Mouse (Mus musculus) heart, embryonic 12.5 days (tissue): Measurements from ENCODE around the gene Parvb. TPM values are rescaled to one million over a fixed set of nuclear protein-coding genes. Genes with fewer than 3 reads are reported as not detected.

Experiments used
- ATAC-seq: fragments of 200-750 bp; cut with Nextera tagmentation; 2 replicates; pipeline ENCODE4 v1.8.0; 2017; ENCODE audit warnings: moderate TSS enrichment, moderate library complexity; ENCODE audit not compliant: insufficient number of reproducible peaks, low FRiP score
- H3K27ac ChIP-seq: fragments of 300-500 bp; sonication (generic); 2 replicates; pipeline ENCODE4 v1.5.1; 2016; ENCODE audit warnings: mild to moderate bottlenecking, moderate library complexity; ENCODE audit not compliant: poor library complexity, severe bottlenecking
- H3K27me3 ChIP-seq: fragments of 300-500 bp; sonication (generic); replicated peaks from 2 replicates; pipeline ENCODE4 v1.6.1; 2016; ENCODE audit warnings: mild to moderate bottlenecking, moderate library complexity
- H3K36me3 ChIP-seq: fragments of 300-500 bp; sonication (generic); 2 replicates; pipeline ENCODE4 v1.6.1; 2016; ENCODE audit warnings: mild to moderate bottlenecking, moderate library complexity
- H3K4me1 ChIP-seq: fragments of 300-500 bp; sonication (generic); replicated peaks from 2 replicates; pipeline ENCODE4 v1.6.1; 2016; ENCODE audit warnings: mild to moderate bottlenecking
- H3K4me2 ChIP-seq: fragments of 300-500 bp; sonication (generic); 2 replicates; pipeline ENCODE4 v1.6.1; 2016; ENCODE audit warnings: mild to moderate bottlenecking, moderate library complexity
- H3K4me3 ChIP-seq: fragments of 300-500 bp; sonication (generic); 2 replicates; pipeline ENCODE4 v1.5.1; 2016; ENCODE audit warnings: mild to moderate bottlenecking
- H3K9ac ChIP-seq: fragments of 300-500 bp; sonication (generic); 2 replicates; pipeline ENCODE4 v1.6.1; 2016; ENCODE audit warnings: mild to moderate bottlenecking, moderate library complexity
- H3K9me3 ChIP-seq: fragments of 300-500 bp; sonication (generic); replicated peaks from 2 replicates; pipeline ENCODE4 v1.6.1; 2016; ENCODE audit warnings: mild to moderate bottlenecking, moderate library complexity
- WGBS: fragments of 180-500 bp; shearing (Covaris S2); methylation state at CpG from one replicate; pipeline ENCODE4 v1.1.7; 2016; 5-methylcytosine and 5-hydroxymethylcytosine counted together
- polyA plus RNA-seq: library from polyadenylated mRNA; unstranded; fragments of >200 nt; fragmentation: Nextera tagmentation; extraction: Ambion mirVana; gene quantifications from 2 replicates; pipeline ENCODE4 v1.2.1, GENCODE M21; 2016

Gene Parvb
- polyA plus RNA-seq, 1 experiment from 2014 or later = 13.5 TPM

DNA sequence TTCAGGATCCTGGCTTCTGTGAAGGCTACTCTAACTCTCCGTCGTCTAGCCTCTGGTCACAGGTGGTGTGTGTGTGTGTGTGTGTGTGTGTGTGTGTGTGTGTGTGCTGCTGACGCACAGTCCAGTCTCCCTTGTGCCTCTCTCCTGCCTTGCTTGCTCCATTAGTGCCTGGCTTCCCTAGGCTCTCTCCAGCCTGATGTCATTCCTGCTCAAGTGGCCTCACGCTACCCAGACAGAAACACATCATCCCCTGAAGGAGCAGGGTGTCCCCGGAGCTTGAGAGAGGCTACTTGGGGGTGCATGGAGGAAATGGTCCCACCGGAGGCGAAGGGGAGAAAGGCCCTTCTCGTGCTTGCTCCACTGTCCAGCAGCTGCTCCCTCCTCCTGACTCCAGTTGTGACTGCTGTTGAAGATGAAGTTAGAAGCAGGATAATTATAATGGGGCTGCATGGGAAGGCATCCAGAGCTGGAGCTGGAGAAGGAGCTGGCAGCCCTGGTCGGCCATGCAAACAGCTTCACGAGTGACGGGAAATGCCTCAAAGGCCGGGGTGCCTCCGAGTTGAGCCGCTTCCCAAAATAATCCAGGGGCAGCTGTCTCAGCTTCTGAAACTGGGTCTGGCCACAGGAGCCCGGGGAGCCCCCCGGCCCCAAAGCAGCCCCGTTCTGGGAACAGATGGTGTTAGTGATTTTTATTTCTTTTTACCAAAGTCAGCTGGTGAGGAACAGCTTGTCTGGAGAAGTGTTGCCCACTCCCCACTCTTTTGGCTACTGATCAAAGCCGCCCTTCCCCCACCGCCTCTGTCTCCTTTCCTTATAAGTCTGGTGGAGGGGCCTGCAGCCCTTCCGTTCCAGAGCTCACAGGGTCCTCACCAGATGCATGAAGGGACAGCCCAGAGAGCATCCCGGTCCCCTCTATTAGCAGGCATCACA lies 120.3 kb downstream of the Parvb start:
- H3K27me3 ChIP-seq = no peaks in the 10 kb centered on the region
- H3K9me3 ChIP-seq = peaks cover 6% of the 10 kb centered on the region; the same call in 1 of the 2 replicates
- H3K9ac ChIP-seq = no peak overlapping the region
- H3K36me3 ChIP-seq = no peaks in the 10 kb centered on the region
- 49% methylated on average over 21 of the region's 21 CpGs for WGBS
- H3K4me3 ChIP-seq = no peak overlapping the region
- H3K4me1 ChIP-seq = peaks cover 19% of the 10 kb centered on the region; the same call in 1 of the 2 replicates
- ATAC-seq = no peak
- H3K27ac ChIP-seq = no peak overlapping the region
- no peak overlapping the region for H3K4me2 ChIP-seq

DNA sequence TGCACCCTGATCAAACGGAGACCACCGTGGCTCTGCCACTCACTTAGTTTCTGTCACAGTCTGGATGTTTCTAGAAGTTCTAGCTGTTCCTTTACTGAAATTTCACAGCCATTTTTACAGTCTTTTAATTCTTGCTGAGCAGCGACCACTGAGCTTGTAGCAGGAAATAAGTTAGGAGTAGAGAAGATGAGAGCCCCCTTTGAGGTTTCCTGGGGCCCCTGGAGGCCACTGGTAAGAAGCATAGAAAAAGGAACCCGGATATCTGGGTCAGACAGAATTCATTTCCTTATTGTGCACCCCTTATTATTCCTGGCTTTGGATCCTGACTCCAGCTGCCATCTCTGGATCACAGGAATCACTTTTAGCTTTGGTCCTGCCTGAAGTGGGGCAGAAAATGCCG lies 123.2 kb downstream of the Parvb start:
- 79% methylated on average over 5 of the region's 5 CpGs for WGBS
- Histone ChIP-seq H3K36me3 (no peaks in the 10 kb centered on the region), H3K9ac (no peak overlapping the region), H3K9me3 (0 out of 2 replicates have a peak, but pooled peaks cover 6% of the 10 kb centered on the region), H3K27me3 (no peaks in the 10 kb centered on the region), H3K4me1 (peaks cover 19% of the 10 kb centered on the region; the same call in 1 of the 2 replicates), H3K4me3 (no peak overlapping the region), H3K4me2 (no peak overlapping the region), H3K27ac (no peak overlapping the region)
- no peak for ATAC-seq

DNA sequence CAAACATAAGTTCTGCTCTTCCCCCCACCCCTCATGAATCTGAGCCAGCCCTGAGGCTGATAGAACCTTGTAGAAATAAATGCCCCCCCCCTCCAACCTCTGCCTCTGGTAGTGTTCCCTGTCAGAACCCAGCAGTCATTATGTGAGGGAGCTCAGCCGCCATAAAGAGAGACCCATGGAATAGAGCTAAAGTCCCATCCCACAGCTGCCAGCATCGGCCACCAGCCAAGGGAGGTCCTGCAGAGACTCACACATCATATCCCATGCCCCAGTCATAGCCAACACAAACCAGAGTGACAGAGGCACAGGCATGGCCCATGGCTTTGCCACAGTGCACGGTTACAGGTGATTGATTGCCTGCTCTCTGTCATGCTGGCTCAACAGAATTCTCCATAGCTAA lies 132.9 kb downstream of the Parvb start:
- Histone ChIP-seq H3K27me3 (no peaks in the 10 kb centered on the region), H3K4me1 (peaks cover 15% of the 10 kb centered on the region; the same call in 1 of the 2 replicates), H3K9me3 (peaks cover 23% of the 10 kb centered on the region), H3K4me2 (no peak overlapping the region), H3K4me3 (no peak overlapping the region), H3K36me3 (no peaks in the 10 kb centered on the region), H3K27ac (no peak overlapping the region), H3K9ac (no peak overlapping the region)
- 76% methylated on average over 3 of the region's 3 CpGs for WGBS
- no peak for ATAC-seq

Other genes with a start within 250 kb of the Parvb start
- gene Efcab6, start 166.7 kb upstream of the Parvb start, polyA plus RNA-seq = 0.15 TPM in 1 of 2 replicates, not detected in the other
- gene Sult4a1, start 126.3 kb upstream of the Parvb start, polyA plus RNA-seq = 0.60 and 0.80 TPM in 2 replicates
- not detected in 2 replicates for gene Pnpla5, start 108.9 kb upstream of the Parvb start, polyA plus RNA-seq
- 0.60 and 1.1 TPM in 2 replicates for gene Pnpla3, start 64.2 kb upstream of the Parvb start, polyA plus RNA-seq
- gene Samm50, start 39.8 kb upstream of the Parvb start, polyA plus RNA-seq = 122 and 125 TPM in 2 replicates
- gene Parvg, start 92.0 kb downstream of the Parvb start, polyA plus RNA-seq = 0.92 and 1.4 TPM in 2 replicates
- gene Shisal1, start 215.1 kb downstream of the Parvb start, polyA plus RNA-seq = 0.44 and 0.51 TPM in 2 replicates